Mouse (Mus musculus) c-Kit-negative CD71-positive TER-119-positive erythroid progenitor cells, embryonic 14.5 days (primary cell): ENCODE measurements around the gene Sh3kbp1.

Experiments
- DNase-seq: peaks from one replicate; pipeline ENCODE4 v3.0.0-alpha.2; 2013; ENCODE audit warnings: low read depth, low spot score

Gene Sh3kbp1

GRCm38 (mm10) chrX:159744035-159744434, 117.0 kb downstream of the Sh3kbp1 start:
- no peak for DNase-seq

- DNase-seq, result no peak
Measured at GRCm38 (mm10) chrX:159744620-159745019, 117.5 kb downstream of the Sh3kbp1 start.

GRCm38 (mm10) chrX:159751834-159752233, 124.8 kb downstream of the Sh3kbp1 start:
- DNase-seq, result no peak

- no peak for DNase-seq
Measured at GRCm38 (mm10) chrX:159756261-159756660, 129.2 kb downstream of the Sh3kbp1 start.

GRCm38 (mm10) chrX:159756901-159757821, 130.1 kb downstream of the Sh3kbp1 start:
- no peak for DNase-seq

- no peak for DNase-seq
Measured at GRCm38 (mm10) chrX:159757854-159758540, 130.9 kb downstream of the Sh3kbp1 start.

GRCm38 (mm10) chrX:159763801-159764200, 136.7 kb downstream of the Sh3kbp1 start:
- no peak for DNase-seq

GRCm38 (mm10) chrX:159765850-159766249, 138.8 kb downstream of the Sh3kbp1 start:
- DNase-seq, result no peak

- no peak for DNase-seq
Measured at GRCm38 (mm10) chrX:159769005-159769404, 141.9 kb downstream of the Sh3kbp1 start.

- DNase-seq, result no peak
Measured at GRCm38 (mm10) chrX:159769773-159770172, 142.7 kb downstream of the Sh3kbp1 start.

- no peak for DNase-seq
Measured at GRCm38 (mm10) chrX:159772137-159772536, 145.1 kb downstream of the Sh3kbp1 start.

- DNase-seq, result no peak
Measured at GRCm38 (mm10) chrX:159775042-159775441, 148.0 kb downstream of the Sh3kbp1 start.

GRCm38 (mm10) chrX:159778787-159779186, 151.7 kb downstream of the Sh3kbp1 start:
- DNase-seq, result no peak

GRCm38 (mm10) chrX:159790516-159790915, 163.4 kb downstream of the Sh3kbp1 start:
- DNase-seq, result no peak

GRCm38 (mm10) chrX:159795603-159796002, 168.5 kb downstream of the Sh3kbp1 start:
- no peak for DNase-seq

- no peak for DNase-seq
Measured at GRCm38 (mm10) chrX:159804371-159804770, 177.3 kb downstream of the Sh3kbp1 start.

- DNase-seq, result no peak
Measured at GRCm38 (mm10) chrX:159809510-159809909, 182.4 kb downstream of the Sh3kbp1 start.

- DNase-seq, result no peak
Measured at GRCm38 (mm10) chrX:159810469-159810868, 183.4 kb downstream of the Sh3kbp1 start.

- no peak for DNase-seq
Measured at GRCm38 (mm10) chrX:159817508-159817907, 190.4 kb downstream of the Sh3kbp1 start.

GRCm38 (mm10) chrX:159828135-159828534, 201.1 kb downstream of the Sh3kbp1 start:
- no peak for DNase-seq

- DNase-seq, result no peak
Measured at GRCm38 (mm10) chrX:159829192-159829852, 202.2 kb downstream of the Sh3kbp1 start.

GRCm38 (mm10) chrX:159831176-159831575, 204.1 kb downstream of the Sh3kbp1 start:
- DNase-seq, result no peak
